Mouse (Mus musculus): ENCODE results near the gene Lingo1. TPM values are rescaled to one million over a fixed set of nuclear protein-coding genes. Genes with fewer than 3 reads are reported as not detected.

Gene Lingo1
- polyA plus RNA-seq, 1 experiment from 2014 or later = 3.3 TPM

- Histone ChIP-seq H3K9ac (ENCODE audit: low read length) (no peak overlapping the region), H3K4me1 (replicated peaks; ENCODE audit: control insufficient read depth, insufficient read depth, low read length) (no peaks in the 10 kb centered on the region), H3K27me3 (ENCODE audit: control insufficient read depth, insufficient read depth, low read depth, low read length) (no peaks in the 10 kb centered on the region), H3K4me2 (ENCODE audit: low read depth, low read length) (no peak overlapping the region), H3K27ac (ENCODE audit: low read length) (no peak overlapping the region), H3K4me3 (ENCODE audit: low read length) (no peak overlapping the region), H3K36me3 (ENCODE audit: control insufficient read depth, insufficient read depth, low read length) (no peaks in the 10 kb centered on the region), H3K9me3 (ENCODE audit: control insufficient read depth, low read length) (no peaks in the 10 kb centered on the region)
- 84% methylated on average over 7 of the region's 7 CpGs for WGBS
- ATAC-seq (ENCODE audit: low read depth) = no peak
These were observed 203.6 kb downstream of the Lingo1 start for GRCm38 (mm10) chr9:56592639-56593038.

- Histone ChIP-seq H3K4me3 (ENCODE audit: low read length) (no peak overlapping the region), H3K4me2 (ENCODE audit: low read depth, low read length) (no peak overlapping the region), H3K27ac (ENCODE audit: low read length) (no peak overlapping the region), H3K9ac (ENCODE audit: low read length) (no peak overlapping the region), H3K36me3 (ENCODE audit: control insufficient read depth, insufficient read depth, low read length) (no peaks in the 10 kb centered on the region), H3K27me3 (ENCODE audit: control insufficient read depth, insufficient read depth, low read depth, low read length) (no peaks in the 10 kb centered on the region), H3K4me1 (replicated peaks; ENCODE audit: control insufficient read depth, insufficient read depth, low read length) (no peaks in the 10 kb centered on the region), H3K9me3 (ENCODE audit: control insufficient read depth, low read length) (no peaks in the 10 kb centered on the region)
- WGBS = 72% methylated on average over 8 of the region's 8 CpGs
- ATAC-seq (ENCODE audit: low read depth) = no peak
These were observed 204.9 kb downstream of the Lingo1 start for GRCm38 (mm10) chr9:56591248-56591888.

GRCm38 (mm10) chr9:56589762-56590161 lies 206.5 kb downstream of the Lingo1 start:
- WGBS = 60% methylated on average over 5 of the region's 5 CpGs
- H3K9me3 ChIP-seq (ENCODE audit: control insufficient read depth, low read length) = no peaks in the 10 kb centered on the region
- H3K4me3 ChIP-seq (ENCODE audit: low read length) = no peak overlapping the region
- ATAC-seq (ENCODE audit: low read depth) = no peak
- no peaks in the 10 kb centered on the region for H3K27me3 ChIP-seq (ENCODE audit: control insufficient read depth, insufficient read depth, low read depth, low read length)
- H3K9ac ChIP-seq (ENCODE audit: low read length) = no peak overlapping the region
- no peaks in the 10 kb centered on the region for H3K36me3 ChIP-seq (ENCODE audit: control insufficient read depth, insufficient read depth, low read length)
- no peak overlapping the region for H3K27ac ChIP-seq (ENCODE audit: low read length)
- H3K4me2 ChIP-seq (ENCODE audit: low read depth, low read length) = no peak overlapping the region
- no peaks in the 10 kb centered on the region for H3K4me1 ChIP-seq (replicated peaks; ENCODE audit: control insufficient read depth, insufficient read depth, low read length)

- no peak for ATAC-seq (ENCODE audit: low read depth)
- 60% methylated on average over 7 of the region's 7 CpGs for WGBS
These were observed 212.2 kb downstream of the Lingo1 start for GRCm38 (mm10) chr9:56584043-56584424.

GRCm38 (mm10) chr9:56583139-56584042 lies 212.9 kb downstream of the Lingo1 start:
- no peak overlapping the region for H3K27ac ChIP-seq (ENCODE audit: low read length)
- ATAC-seq (ENCODE audit: low read depth) = no peak
- WGBS = 61% methylated on average over 11 of the region's 11 CpGs
- no peak overlapping the region for H3K4me3 ChIP-seq (ENCODE audit: low read length)
- H3K4me1 ChIP-seq (replicated peaks; ENCODE audit: control insufficient read depth, insufficient read depth, low read length) = no peaks in the 10 kb centered on the region
- H3K9me3 ChIP-seq (ENCODE audit: control insufficient read depth, low read length) = no peaks in the 10 kb centered on the region
- no peaks in the 10 kb centered on the region for H3K36me3 ChIP-seq (ENCODE audit: control insufficient read depth, insufficient read depth, low read length)
- H3K9ac ChIP-seq (ENCODE audit: low read length) = no peak overlapping the region
- no peaks in the 10 kb centered on the region for H3K27me3 ChIP-seq (ENCODE audit: control insufficient read depth, insufficient read depth, low read depth, low read length)
- H3K4me2 ChIP-seq (ENCODE audit: low read depth, low read length) = no peak overlapping the region

More at GRCm38 (mm10) chr9:56584043-56584424, 212.2 kb downstream of the Lingo1 start:
- no peak overlapping the region for H3K9ac ChIP-seq (ENCODE audit: low read length)
- no peaks in the 10 kb centered on the region for H3K9me3 ChIP-seq (ENCODE audit: control insufficient read depth, low read length)
- no peak overlapping the region for H3K4me2 ChIP-seq (ENCODE audit: low read depth, low read length)
- H3K27me3 ChIP-seq (ENCODE audit: control insufficient read depth, insufficient read depth, low read depth, low read length) = no peaks in the 10 kb centered on the region
- no peaks in the 10 kb centered on the region for H3K36me3 ChIP-seq (ENCODE audit: control insufficient read depth, insufficient read depth, low read length)
- H3K27ac ChIP-seq (ENCODE audit: low read length) = no peak overlapping the region
- no peaks in the 10 kb centered on the region for H3K4me1 ChIP-seq (replicated peaks; ENCODE audit: control insufficient read depth, insufficient read depth, low read length)
- no peak overlapping the region for H3K4me3 ChIP-seq (ENCODE audit: low read length)

GRCm38 (mm10) chr9:56582628-56583027 lies 213.6 kb downstream of the Lingo1 start:
- Histone ChIP-seq H3K4me3 (ENCODE audit: low read length) (no peak overlapping the region), H3K4me2 (ENCODE audit: low read depth, low read length) (no peak overlapping the region), H3K4me1 (replicated peaks; ENCODE audit: control insufficient read depth, insufficient read depth, low read length) (no peaks in the 10 kb centered on the region), H3K9ac (ENCODE audit: low read length) (no peak overlapping the region), H3K36me3 (ENCODE audit: control insufficient read depth, insufficient read depth, low read length) (no peaks in the 10 kb centered on the region), H3K27me3 (ENCODE audit: control insufficient read depth, insufficient read depth, low read depth, low read length) (no peaks in the 10 kb centered on the region), H3K27ac (ENCODE audit: low read length) (no peak overlapping the region), H3K9me3 (ENCODE audit: control insufficient read depth, low read length) (no peaks in the 10 kb centered on the region)
- ATAC-seq (ENCODE audit: low read depth) = no peak
- WGBS = 42% methylated on average over 8 of the region's 8 CpGs

GRCm38 (mm10) chr9:56581700-56582099 lies 214.6 kb downstream of the Lingo1 start:
- WGBS = 21% methylated on average over 3 of the region's 3 CpGs

GRCm38 (mm10) chr9:56581016-56581415 lies 215.3 kb downstream of the Lingo1 start:
- Histone ChIP-seq H3K4me1 (replicated peaks; ENCODE audit: control insufficient read depth, insufficient read depth, low read length) (no peaks in the 10 kb centered on the region), H3K27me3 (ENCODE audit: control insufficient read depth, insufficient read depth, low read depth, low read length) (no peaks in the 10 kb centered on the region), H3K9ac (ENCODE audit: low read length) (no peak overlapping the region), H3K4me2 (ENCODE audit: low read depth, low read length) (no peak overlapping the region), H3K4me3 (ENCODE audit: low read length) (no peak overlapping the region), H3K27ac (ENCODE audit: low read length) (no peak overlapping the region), H3K36me3 (ENCODE audit: control insufficient read depth, insufficient read depth, low read length) (no peaks in the 10 kb centered on the region), H3K9me3 (ENCODE audit: control insufficient read depth, low read length) (no peaks in the 10 kb centered on the region)
- WGBS = 68% methylated on average over 8 of the region's 8 CpGs
- no peak for ATAC-seq (ENCODE audit: low read depth)

More at GRCm38 (mm10) chr9:56581700-56582099, 214.6 kb downstream of the Lingo1 start:
- Histone ChIP-seq H3K4me2 (ENCODE audit: low read depth, low read length) (no peak overlapping the region), H3K27me3 (ENCODE audit: control insufficient read depth, insufficient read depth, low read depth, low read length) (no peaks in the 10 kb centered on the region), H3K4me1 (replicated peaks; ENCODE audit: control insufficient read depth, insufficient read depth, low read length) (no peaks in the 10 kb centered on the region), H3K4me3 (ENCODE audit: low read length) (no peak overlapping the region), H3K9ac (ENCODE audit: low read length) (no peak overlapping the region), H3K36me3 (ENCODE audit: control insufficient read depth, insufficient read depth, low read length) (no peaks in the 10 kb centered on the region), H3K27ac (ENCODE audit: low read length) (no peak overlapping the region), H3K9me3 (ENCODE audit: control insufficient read depth, low read length) (no peaks in the 10 kb centered on the region)
- ATAC-seq (ENCODE audit: low read depth) = no peak

- Histone ChIP-seq H3K27me3 (ENCODE audit: control insufficient read depth, insufficient read depth, low read depth, low read length) (no peaks in the 10 kb centered on the region), H3K9ac (ENCODE audit: low read length) (no peak overlapping the region), H3K9me3 (ENCODE audit: control insufficient read depth, low read length) (no peaks in the 10 kb centered on the region), H3K4me1 (replicated peaks; ENCODE audit: control insufficient read depth, insufficient read depth, low read length) (no peaks in the 10 kb centered on the region), H3K36me3 (ENCODE audit: control insufficient read depth, insufficient read depth, low read length) (no peaks in the 10 kb centered on the region), H3K4me3 (ENCODE audit: low read length) (no peak overlapping the region), H3K27ac (ENCODE audit: low read length) (no peak overlapping the region), H3K4me2 (ENCODE audit: low read depth, low read length) (no peak overlapping the region)
- WGBS = 24% methylated on average over 4 of the region's 4 CpGs
- ATAC-seq (ENCODE audit: low read depth) = no peak
These were observed 216.2 kb downstream of the Lingo1 start for GRCm38 (mm10) chr9:56580101-56580500.

Measured in lung, embryonic 16.5 days (tissue).